Mouse (Mus musculus): ENCODE data around the gene Znrf3. TPM values are rescaled to one million over a fixed set of nuclear protein-coding genes. Genes with fewer than 3 reads are reported as not detected.
A peak's percentile ranks its signal among the peaks of the same experiment; 100 is the strongest.

The Znrf3 gene
- total and polyA plus RNA-seq, 2 experiments from 2014 or later: 7.8 to 12.5 TPM

DNA sequence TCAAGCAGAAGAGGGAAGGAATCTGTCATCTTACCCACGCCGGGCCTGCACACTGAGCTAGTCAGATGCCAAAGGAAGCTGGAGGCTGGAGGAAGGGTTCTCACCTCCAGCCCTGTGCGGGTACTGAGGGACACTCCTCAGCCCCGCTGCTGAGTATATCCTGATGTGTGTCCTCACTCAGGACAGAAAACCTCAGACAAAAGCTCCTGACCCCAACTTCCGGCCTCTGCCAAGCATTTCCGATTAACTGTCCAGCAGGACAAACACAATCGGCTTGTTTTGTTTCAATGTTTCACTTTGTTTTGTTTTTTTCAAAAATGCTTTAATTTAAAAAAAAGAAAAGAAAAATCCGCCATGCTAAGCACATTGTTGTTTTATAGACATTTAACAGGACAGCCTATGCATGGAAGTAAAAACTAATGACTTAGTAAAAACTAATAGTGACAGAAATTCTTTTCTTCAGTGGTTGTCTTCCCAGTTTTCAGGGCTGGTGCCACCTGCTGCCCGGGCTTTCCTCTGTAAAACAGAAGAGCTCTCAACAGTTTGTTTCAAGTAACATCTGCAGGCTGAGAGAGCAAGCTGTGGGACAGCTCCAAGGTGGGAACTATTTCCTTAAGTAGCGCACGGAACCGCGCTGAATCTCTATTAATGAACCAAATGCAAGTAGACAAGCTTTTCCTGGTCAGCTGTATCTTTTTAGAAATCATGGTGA is 187.3 kb downstream of the Znrf3 start:
- no peak overlapping the region for H3K4me3 ChIP-seq (ENCODE audit: low read depth, low read length)
- no peak overlapping the region for H3K9ac ChIP-seq (replicated peaks; ENCODE audit: low read length, poor library complexity, severe bottlenecking)
- H3K4me2 ChIP-seq (ENCODE audit: low read depth, low read length, poor library complexity, severe bottlenecking): no peak overlapping the region
- H3K27me3 ChIP-seq (ENCODE audit: insufficient read depth, low read length): no peaks in the 10 kb centered on the region
- no peak overlapping the region for H3K27ac ChIP-seq (ENCODE audit: low read depth, low read length)
- DNase-seq (ENCODE audit: low spot score): no peak
- TF ChIP-seq CTCF (IDR thresholded peaks at IDR 0.05): peak; percentile 9; the same call in 1 of the 2 replicates
- no peak for ATAC-seq (ENCODE audit: low FRiP score)
- WGBS: 87% methylated on average over 13 of the region's 13 CpGs
- H3K36me3 ChIP-seq (ENCODE audit: insufficient read depth, low read length): no peaks in the 10 kb centered on the region
- H3K9me3 ChIP-seq (ENCODE audit: low read length): no peaks in the 10 kb centered on the region
- H3K4me1 ChIP-seq (ENCODE audit: insufficient read depth, low read length): peaks cover 3% of the 10 kb centered on the region; the same call in 1 of the 2 replicates

DNA sequence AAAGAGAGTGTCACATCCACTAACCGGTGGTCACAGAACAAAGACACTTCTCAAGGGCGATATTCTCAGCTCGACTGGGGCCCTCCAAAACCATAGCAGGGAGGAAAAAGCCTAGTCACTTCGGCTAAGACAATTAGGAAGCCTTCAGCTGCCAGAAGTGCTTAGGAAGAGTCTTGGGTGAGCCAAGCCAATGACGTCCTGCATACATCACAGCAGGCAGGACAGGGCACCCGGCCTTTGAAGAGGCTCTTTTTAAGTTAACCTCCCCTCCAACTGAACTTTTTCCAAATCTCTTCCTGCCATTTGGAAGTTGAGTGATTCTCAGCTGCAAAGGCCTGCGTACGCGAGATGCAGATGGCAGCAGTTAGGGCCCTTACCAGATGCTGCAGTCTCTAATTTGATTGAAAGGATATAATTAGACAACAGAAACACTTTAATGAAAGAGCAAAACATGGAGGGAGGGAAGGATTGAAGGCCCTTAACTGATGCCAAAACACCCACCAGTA is 189.1 kb downstream of the Znrf3 start:
- no peak overlapping the region for H3K27ac ChIP-seq (ENCODE audit: low read depth, low read length)
- WGBS: 41% methylated on average over 9 of the region's 9 CpGs

DNA sequence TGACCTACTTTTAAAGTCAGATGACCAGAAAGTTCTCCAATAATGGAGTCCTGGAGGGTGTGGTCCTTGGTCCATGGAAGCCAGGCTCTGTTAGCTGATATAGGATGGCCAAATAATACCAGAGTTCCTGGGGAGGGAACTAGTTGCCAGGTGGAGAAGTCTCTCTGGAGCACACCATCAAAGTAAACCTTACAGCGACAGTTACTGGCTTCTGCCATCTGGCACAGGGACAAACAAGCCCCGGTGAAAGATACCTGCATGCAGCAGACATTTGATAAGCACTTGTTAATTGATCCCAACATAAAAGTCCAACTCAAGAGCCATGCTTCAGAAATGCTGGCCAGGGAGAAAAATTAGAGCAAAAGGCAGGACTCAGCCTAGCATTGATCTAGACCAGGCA is 190.6 kb downstream of the Znrf3 start:
- DNase-seq (ENCODE audit: low spot score) (no peak), ATAC-seq (ENCODE audit: low FRiP score) (no peak)
- no peaks in the 10 kb centered on the region for H3K36me3 ChIP-seq (ENCODE audit: insufficient read depth, low read length)
- H3K9me3 ChIP-seq (ENCODE audit: low read length): no peaks in the 10 kb centered on the region
- no peak overlapping the region for H3K4me2 ChIP-seq (ENCODE audit: low read depth, low read length, poor library complexity, severe bottlenecking)
- no peak overlapping the region for H3K9ac ChIP-seq (replicated peaks; ENCODE audit: low read length, poor library complexity, severe bottlenecking)
- peaks cover 3% of the 10 kb centered on the region; the same call in 1 of the 2 replicates for H3K4me1 ChIP-seq (ENCODE audit: insufficient read depth, low read length)
- no peak overlapping the region for H3K27ac ChIP-seq (ENCODE audit: low read depth, low read length)
- no peaks in the 10 kb centered on the region for H3K27me3 ChIP-seq (ENCODE audit: insufficient read depth, low read length)
- WGBS: 91% methylated on average over 2 of the region's 2 CpGs
- TF ChIP-seq CTCF (IDR thresholded peaks at IDR 0.05): no peak
- no peak overlapping the region for H3K4me3 ChIP-seq (ENCODE audit: low read depth, low read length)

More for the DNA sequence above, 189.1 kb downstream of the Znrf3 start:
- H3K4me1 ChIP-seq (ENCODE audit: insufficient read depth, low read length): peaks cover 3% of the 10 kb centered on the region; the same call in 1 of the 2 replicates
- ATAC-seq (ENCODE audit: low FRiP score) (no peak), DNase-seq (ENCODE audit: low spot score) (peak; percentile 37)
- no peaks in the 10 kb centered on the region for H3K9me3 ChIP-seq (ENCODE audit: low read length)
- TF ChIP-seq CTCF (IDR thresholded peaks at IDR 0.05): no peak
- no peak overlapping the region for H3K9ac ChIP-seq (replicated peaks; ENCODE audit: low read length, poor library complexity, severe bottlenecking)
- H3K4me3 ChIP-seq (ENCODE audit: low read depth, low read length): no peak overlapping the region
- H3K36me3 ChIP-seq (ENCODE audit: insufficient read depth, low read length): no peaks in the 10 kb centered on the region
- no peak overlapping the region for H3K4me2 ChIP-seq (ENCODE audit: low read depth, low read length, poor library complexity, severe bottlenecking)
- H3K27me3 ChIP-seq (ENCODE audit: insufficient read depth, low read length): no peaks in the 10 kb centered on the region

DNA sequence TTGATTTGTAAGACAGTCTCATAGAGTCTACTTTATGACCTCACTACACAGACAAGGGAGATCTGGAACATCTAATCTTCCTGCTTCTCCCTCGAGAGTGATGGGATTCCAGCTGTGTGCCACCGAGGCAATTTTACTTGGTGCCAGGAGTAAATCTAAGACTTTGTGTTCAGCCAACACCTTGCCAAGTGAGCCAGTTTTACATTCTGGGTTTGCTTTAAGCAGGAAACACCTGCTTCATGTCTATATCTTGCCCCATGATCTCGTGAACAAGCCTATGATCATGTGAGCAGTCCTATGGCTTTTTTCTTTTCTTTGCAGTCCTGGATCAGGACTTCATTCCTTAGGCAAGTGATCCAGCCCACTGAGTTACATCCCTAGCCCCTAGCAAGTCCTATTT is 191.1 kb downstream of the Znrf3 start:
- no peak for ATAC-seq (ENCODE audit: low FRiP score)
- WGBS: 65% methylated on average over 3 of the region's 3 CpGs

DNA sequence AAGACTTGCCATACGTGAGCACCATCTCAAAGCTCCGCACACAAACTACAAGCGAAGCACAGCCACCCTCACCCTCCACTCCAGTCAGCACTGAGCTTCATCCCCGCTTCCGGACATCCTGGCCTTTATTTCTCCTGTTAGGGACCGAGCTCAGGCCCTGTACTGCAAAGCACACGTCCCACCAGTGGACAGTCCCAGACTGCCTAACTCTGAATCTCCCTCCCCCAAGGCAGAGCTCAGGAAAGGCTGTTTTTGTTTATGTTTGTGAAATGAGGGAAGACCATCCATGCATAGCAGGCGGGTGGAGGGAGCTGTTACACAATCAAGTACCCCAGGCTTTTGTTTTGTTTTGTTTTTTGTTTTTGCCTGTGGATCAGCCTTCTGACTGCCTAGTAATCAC is 191.9 kb downstream of the Znrf3 start:
- H3K27ac ChIP-seq (ENCODE audit: low read depth, low read length): no peak overlapping the region
- no peaks in the 10 kb centered on the region for H3K9me3 ChIP-seq (ENCODE audit: low read length)
- no peak for TF ChIP-seq CTCF (IDR thresholded peaks at IDR 0.05)
- WGBS: 87% methylated on average over 8 of the region's 8 CpGs
- peaks cover 3% of the 10 kb centered on the region; the same call in 1 of the 2 replicates for H3K4me1 ChIP-seq (ENCODE audit: insufficient read depth, low read length)
- no peak overlapping the region for H3K9ac ChIP-seq (replicated peaks; ENCODE audit: low read length, poor library complexity, severe bottlenecking)
- ATAC-seq (ENCODE audit: low FRiP score) (no peak), DNase-seq (ENCODE audit: low spot score) (no peak)
- H3K4me2 ChIP-seq (ENCODE audit: low read depth, low read length, poor library complexity, severe bottlenecking): no peak overlapping the region
- no peaks in the 10 kb centered on the region for H3K36me3 ChIP-seq (ENCODE audit: insufficient read depth, low read length)
- no peaks in the 10 kb centered on the region for H3K27me3 ChIP-seq (ENCODE audit: insufficient read depth, low read length)
- H3K4me3 ChIP-seq (ENCODE audit: low read depth, low read length): no peak overlapping the region

More for the DNA sequence above, 191.1 kb downstream of the Znrf3 start:
- no peak for DNase-seq (ENCODE audit: low spot score)
- no peak overlapping the region for H3K27ac ChIP-seq (ENCODE audit: low read depth, low read length)
- H3K4me1 ChIP-seq (ENCODE audit: insufficient read depth, low read length): peaks cover 3% of the 10 kb centered on the region; the same call in 1 of the 2 replicates
- H3K4me3 ChIP-seq (ENCODE audit: low read depth, low read length): no peak overlapping the region
- no peak overlapping the region for H3K9ac ChIP-seq (replicated peaks; ENCODE audit: low read length, poor library complexity, severe bottlenecking)
- H3K9me3 ChIP-seq (ENCODE audit: low read length): no peaks in the 10 kb centered on the region
- H3K4me2 ChIP-seq (ENCODE audit: low read depth, low read length, poor library complexity, severe bottlenecking): no peak overlapping the region
- no peak for TF ChIP-seq CTCF (IDR thresholded peaks at IDR 0.05)
- H3K27me3 ChIP-seq (ENCODE audit: insufficient read depth, low read length): no peaks in the 10 kb centered on the region
- H3K36me3 ChIP-seq (ENCODE audit: insufficient read depth, low read length): no peaks in the 10 kb centered on the region

DNA sequence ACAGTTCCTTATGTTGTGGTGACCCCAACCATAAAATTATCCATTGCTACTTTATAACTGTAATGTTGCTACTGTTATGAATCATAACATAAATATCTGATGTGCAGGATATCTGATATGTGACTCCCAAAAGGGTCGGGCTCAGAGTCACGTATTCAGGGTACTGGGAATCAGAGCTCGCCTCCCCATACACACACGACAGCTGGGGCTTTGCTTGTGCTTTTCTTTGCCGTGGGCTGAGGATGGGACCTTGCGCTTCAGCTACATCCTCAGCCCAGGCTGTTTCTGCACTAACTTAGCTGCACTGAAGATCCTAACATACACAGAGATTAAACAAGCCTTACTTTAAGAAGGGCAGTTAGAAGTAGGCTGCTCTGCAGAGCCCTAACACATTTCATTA is 193.5 kb downstream of the Znrf3 start:
- Histone ChIP-seq H3K4me3 (ENCODE audit: low read depth, low read length) (no peak overlapping the region), H3K9me3 (ENCODE audit: low read length) (no peaks in the 10 kb centered on the region), H3K27ac (ENCODE audit: low read depth, low read length) (no peak overlapping the region), H3K4me1 (ENCODE audit: insufficient read depth, low read length) (no peaks in the 10 kb centered on the region), H3K4me2 (ENCODE audit: low read depth, low read length, poor library complexity, severe bottlenecking) (no peak overlapping the region), H3K36me3 (ENCODE audit: insufficient read depth, low read length) (no peaks in the 10 kb centered on the region), H3K27me3 (ENCODE audit: insufficient read depth, low read length) (no peaks in the 10 kb centered on the region), H3K9ac (replicated peaks; ENCODE audit: low read length, poor library complexity, severe bottlenecking) (no peak overlapping the region)
- no peak for TF ChIP-seq CTCF (IDR thresholded peaks at IDR 0.05)
- ATAC-seq (ENCODE audit: low FRiP score) (no peak), DNase-seq (ENCODE audit: low spot score) (no peak)
- 57% methylated on average over 6 of the region's 6 CpGs for WGBS
